Mouse (Mus musculus): ENCODE data around the gene Cd33.

DNA sequence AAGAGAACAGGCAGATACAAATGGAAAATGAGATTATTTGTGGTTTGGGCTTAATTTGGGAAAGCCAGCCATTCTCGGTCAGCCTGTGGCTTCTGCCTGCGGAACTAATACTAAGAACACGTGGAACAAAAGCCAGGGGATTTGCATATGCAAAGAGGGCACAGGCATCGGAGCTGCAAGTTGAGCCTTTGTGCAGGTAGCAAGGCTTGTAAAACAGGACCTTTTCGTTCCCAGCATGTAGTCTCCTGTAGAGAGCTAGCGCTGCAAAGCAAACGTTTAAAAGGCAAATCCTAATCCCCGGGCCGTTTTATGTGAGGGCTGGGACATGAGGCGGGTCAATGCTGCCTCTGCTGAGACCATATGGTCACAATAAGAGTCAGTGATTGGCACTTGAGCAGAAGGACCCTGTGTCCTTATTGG lies 18.4 kb upstream of the Cd33 start:
- TF ChIP-seq CTCF (IDR thresholded peaks at IDR 0.05; ENCODE audit: control insufficient read depth, insufficient read depth, insufficient read length) (no peak), FOSL1 (IDR thresholded peaks at IDR 0.05; ENCODE audit: insufficient read depth, low read length, poor library complexity, severe bottlenecking) (no peak)
